Mouse (Mus musculus): ENCODE measurements at regions not wholly inside any gene's neighbourhood (a gene's known extent, or its start where the extent isn't known, plus 50 kb on each side); places are given as distances from the start of the nearest gene placed in this dataset.

DNA sequence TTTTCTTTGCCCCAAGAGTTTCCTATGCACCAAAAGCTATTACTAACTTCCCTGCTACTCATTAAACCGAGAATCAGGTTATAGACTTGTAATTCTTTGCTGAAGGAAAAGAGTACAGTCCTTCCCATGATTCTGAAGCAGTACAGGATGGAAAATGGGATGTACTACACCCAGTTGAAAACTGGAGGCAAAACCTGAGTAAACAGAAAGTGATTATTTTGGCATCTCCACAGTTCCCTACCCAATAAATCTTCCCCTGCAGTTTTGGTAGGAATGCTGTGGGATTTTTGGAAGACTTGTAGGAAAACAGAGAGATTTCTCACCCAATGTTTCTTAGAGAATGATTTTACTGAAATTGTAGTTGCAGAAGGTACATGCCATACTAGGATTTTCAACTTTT lies 268.5 kb downstream of the Dio2 start:
- ATAC-seq (ENCODE audit: insufficient number of reproducible peaks, low FRiP score, low TSS enrichment, low read depth) (no peak), DNase-seq (ENCODE audit: low spot score) (no peak)
- Histone ChIP-seq H3K36me3 (ENCODE audit: control insufficient read depth, insufficient read depth, low read length) (no peaks in the 10 kb centered on the region), H3K27ac (replicated peaks; ENCODE audit: low read depth, low read length) (no peak overlapping the region), H3K9ac (ENCODE audit: low read length) (no peak overlapping the region), H3K4me2 (ENCODE audit: low read depth, severe bottlenecking) (no peak overlapping the region), H3K9me3 (ENCODE audit: control insufficient read depth, low read length) (no peaks in the 10 kb centered on the region), H3K4me3 (ENCODE audit: low read depth, low read length) (no peak overlapping the region), H3K27me3 (ENCODE audit: control insufficient read depth, insufficient read depth, low read length) (no peaks in the 10 kb centered on the region), H3K4me1 (ENCODE audit: control insufficient read depth, insufficient read depth, low read length) (no peaks in the 10 kb centered on the region)
- WGBS, result 73% methylated on average over 1 of the region's 1 CpGs

DNA sequence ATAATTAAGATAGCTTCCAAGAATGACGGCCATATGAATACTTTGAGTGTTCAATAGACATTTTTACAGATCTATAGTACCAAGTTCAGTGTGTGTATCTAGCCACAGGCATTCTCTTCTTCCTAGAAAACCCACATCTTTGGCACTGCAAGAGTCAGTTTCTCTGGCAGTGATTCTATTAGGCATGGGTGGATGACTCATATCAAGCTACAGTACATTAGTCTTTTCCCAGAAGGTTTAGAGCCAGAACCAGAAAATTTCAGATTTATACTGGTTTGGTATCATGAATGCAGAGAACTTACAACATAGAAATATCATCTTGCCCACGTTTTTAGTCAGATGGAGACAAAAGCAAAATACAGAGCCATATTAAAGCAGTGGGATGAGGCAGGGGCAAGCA lies 278.1 kb downstream of the Dio2 start:
- Histone ChIP-seq H3K4me3 (ENCODE audit: low read depth, low read length) (no peak overlapping the region), H3K9ac (ENCODE audit: low read length) (no peak overlapping the region), H3K9me3 (ENCODE audit: control insufficient read depth, low read length) (no peaks in the 10 kb centered on the region), H3K36me3 (ENCODE audit: control insufficient read depth, insufficient read depth, low read length) (no peaks in the 10 kb centered on the region), H3K4me1 (ENCODE audit: control insufficient read depth, insufficient read depth, low read length) (no peaks in the 10 kb centered on the region), H3K27ac (replicated peaks; ENCODE audit: low read depth, low read length) (no peak overlapping the region), H3K4me2 (ENCODE audit: low read depth, severe bottlenecking) (no peak overlapping the region), H3K27me3 (ENCODE audit: control insufficient read depth, insufficient read depth, low read length) (no peaks in the 10 kb centered on the region)
- ATAC-seq (ENCODE audit: insufficient number of reproducible peaks, low FRiP score, low TSS enrichment, low read depth) (no peak), DNase-seq (ENCODE audit: low spot score) (no peak)
- WGBS, result 71% methylated on average over 2 of the region's 2 CpGs

DNA sequence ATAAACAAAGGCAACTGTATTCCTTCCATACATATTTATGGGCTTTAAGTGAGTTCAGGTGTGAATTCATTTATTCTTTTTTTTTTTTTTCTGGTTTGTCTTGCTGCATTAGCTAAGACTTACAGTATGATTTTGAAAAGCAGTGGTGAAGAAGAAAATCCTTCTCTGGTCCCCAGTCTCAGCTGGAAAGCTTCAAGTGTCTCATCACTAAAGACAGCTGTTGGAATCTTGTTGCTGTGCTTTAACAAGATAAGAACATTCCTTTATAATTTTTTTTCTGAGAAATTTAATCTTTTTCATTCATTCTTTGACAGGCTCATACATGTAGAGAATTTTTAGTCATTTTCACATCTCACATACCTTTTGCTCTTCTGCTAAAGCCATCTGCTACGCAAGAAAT lies 297.6 kb downstream of the Dio2 start:
- Histone ChIP-seq H3K4me1 (ENCODE audit: control insufficient read depth, insufficient read depth, low read length) (no peaks in the 10 kb centered on the region), H3K4me2 (ENCODE audit: low read depth, severe bottlenecking) (no peak overlapping the region), H3K27ac (replicated peaks; ENCODE audit: low read depth, low read length) (no peak overlapping the region), H3K36me3 (ENCODE audit: control insufficient read depth, insufficient read depth, low read length) (no peaks in the 10 kb centered on the region), H3K9ac (ENCODE audit: low read length) (no peak overlapping the region), H3K4me3 (ENCODE audit: low read depth, low read length) (no peak overlapping the region), H3K9me3 (ENCODE audit: control insufficient read depth, low read length) (no peaks in the 10 kb centered on the region), H3K27me3 (ENCODE audit: control insufficient read depth, insufficient read depth, low read length) (no peaks in the 10 kb centered on the region)
- ATAC-seq (ENCODE audit: insufficient number of reproducible peaks, low FRiP score, low TSS enrichment, low read depth) (no peak), DNase-seq (ENCODE audit: low spot score) (no peak)
- whole genome bisulfite sequencing, result 92% methylated on average over 1 of the region's 1 CpGs

DNA sequence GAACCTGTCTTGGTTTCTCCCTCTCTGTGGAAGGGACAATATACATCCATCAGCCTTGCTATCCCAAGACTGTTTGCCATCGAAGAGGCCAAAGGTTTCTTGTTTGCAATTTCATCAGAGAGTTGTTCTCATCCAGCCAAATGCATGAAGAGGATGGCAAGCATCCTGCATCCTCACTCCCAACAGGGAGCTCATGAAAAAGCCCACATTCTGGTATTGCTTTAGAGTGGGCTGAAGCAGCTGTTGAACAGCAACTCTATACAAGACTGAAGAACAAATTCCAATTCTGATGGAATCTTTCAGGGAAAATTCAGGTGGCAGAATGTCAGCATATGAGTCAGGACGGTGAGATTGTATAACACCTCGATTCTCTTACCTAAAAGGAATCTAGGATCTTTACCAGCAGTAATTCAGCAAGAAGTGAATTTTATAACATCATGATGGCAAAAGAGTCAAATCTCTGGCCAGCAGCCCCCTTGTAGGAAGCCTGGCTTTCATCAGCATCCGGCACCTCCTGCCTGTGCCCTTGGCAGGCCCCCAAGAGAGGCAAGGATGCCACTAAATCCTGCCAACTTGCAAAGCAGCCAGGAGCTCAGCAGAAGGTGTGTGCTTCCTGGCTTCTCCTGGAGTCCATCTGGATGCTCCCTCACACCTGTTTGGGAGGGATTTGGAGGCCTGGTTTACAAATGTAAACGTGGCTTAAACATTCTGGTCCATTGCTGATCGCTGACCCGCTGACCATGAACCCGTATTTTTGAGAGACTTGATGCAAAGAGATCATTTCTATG lies 312.8 kb downstream of the Dio2 start:
- Histone ChIP-seq H3K4me2 (ENCODE audit: low read depth, severe bottlenecking) (no peak overlapping the region), H3K36me3 (ENCODE audit: control insufficient read depth, insufficient read depth, low read length) (no peaks in the 10 kb centered on the region), H3K4me1 (ENCODE audit: control insufficient read depth, insufficient read depth, low read length) (no peaks in the 10 kb centered on the region), H3K27me3 (ENCODE audit: control insufficient read depth, insufficient read depth, low read length) (no peaks in the 10 kb centered on the region), H3K4me3 (ENCODE audit: low read depth, low read length) (no peak overlapping the region), H3K9me3 (ENCODE audit: control insufficient read depth, low read length) (no peaks in the 10 kb centered on the region), H3K27ac (replicated peaks; ENCODE audit: low read depth, low read length) (no peak overlapping the region), H3K9ac (ENCODE audit: low read length) (no peak overlapping the region)
- DNase-seq (ENCODE audit: low spot score) (no peak), ATAC-seq (ENCODE audit: insufficient number of reproducible peaks, low FRiP score, low TSS enrichment, low read depth) (no peak)
- WGBS, result 76% methylated on average over 8 of the region's 8 CpGs

DNA sequence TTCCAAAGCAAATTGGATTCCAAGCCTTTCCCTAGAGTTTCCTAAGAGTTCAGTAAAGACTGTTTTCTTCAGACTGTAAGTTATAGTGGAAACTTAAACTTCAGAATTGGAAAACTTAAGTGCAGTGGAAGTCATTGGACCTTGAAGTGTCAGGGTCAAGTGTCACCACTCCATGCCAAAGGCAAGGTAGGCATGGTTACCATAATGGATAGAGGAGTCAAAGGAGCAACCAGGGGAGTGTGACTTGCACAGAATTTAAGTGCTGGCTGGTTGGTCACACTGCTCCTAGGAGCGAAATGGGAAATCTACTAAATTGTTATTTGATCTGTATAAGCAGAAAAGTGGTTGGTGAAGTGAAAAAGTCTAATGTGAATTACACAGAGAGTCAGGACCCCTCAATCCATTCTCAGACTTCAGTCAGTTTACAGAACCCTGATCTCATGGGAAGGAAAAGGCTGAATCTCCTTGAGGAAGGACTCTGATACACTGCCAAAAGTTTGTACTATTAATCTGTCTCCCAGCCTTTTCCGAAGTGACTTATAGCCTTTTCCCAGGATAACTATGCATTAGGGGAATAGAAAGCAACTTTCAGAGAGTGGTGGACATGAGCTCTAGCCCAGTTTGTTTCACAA lies 320.5 kb downstream of the Dio2 start:
- no peak overlapping the region for H3K27ac ChIP-seq (replicated peaks; ENCODE audit: low read depth, low read length)
- H3K36me3 ChIP-seq (ENCODE audit: control insufficient read depth, insufficient read depth, low read length), result no peaks in the 10 kb centered on the region
- DNase-seq (ENCODE audit: low spot score) (no peak), ATAC-seq (ENCODE audit: insufficient number of reproducible peaks, low FRiP score, low TSS enrichment, low read depth) (no peak)
- H3K4me1 ChIP-seq (ENCODE audit: control insufficient read depth, insufficient read depth, low read length), result no peaks in the 10 kb centered on the region
- H3K9me3 ChIP-seq (ENCODE audit: control insufficient read depth, low read length), result no peaks in the 10 kb centered on the region
- no peak overlapping the region for H3K4me3 ChIP-seq (ENCODE audit: low read depth, low read length)
- no peak overlapping the region for H3K9ac ChIP-seq (ENCODE audit: low read length)
- 88% methylated on average over 2 of the region's 2 CpGs for WGBS
- no peaks in the 10 kb centered on the region for H3K27me3 ChIP-seq (ENCODE audit: control insufficient read depth, insufficient read depth, low read length)
- H3K4me2 ChIP-seq (ENCODE audit: low read depth, severe bottlenecking), result no peak overlapping the region

DNA sequence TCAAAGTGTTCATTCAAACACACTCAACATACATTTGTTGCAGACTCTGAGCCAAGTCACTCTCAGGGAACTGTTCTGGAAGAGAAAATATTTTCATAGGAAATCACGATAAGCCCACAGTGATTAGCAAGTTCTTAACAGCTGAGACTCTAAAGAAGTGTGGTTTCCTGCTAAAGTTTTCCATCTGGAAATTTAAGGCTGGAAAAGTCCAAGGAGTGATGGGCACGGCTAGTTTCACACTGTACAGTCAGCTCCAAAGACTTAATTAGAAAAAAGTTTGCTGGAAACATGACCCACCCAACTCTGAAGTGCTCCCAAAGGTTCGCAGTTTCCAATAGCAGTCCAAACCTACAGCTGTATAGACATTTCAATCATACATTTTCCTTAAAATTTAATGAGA lies 329.5 kb downstream of the Dio2 start:
- Histone ChIP-seq H3K9ac (ENCODE audit: low read length) (no peak overlapping the region), H3K27me3 (ENCODE audit: control insufficient read depth, insufficient read depth, low read length) (no peaks in the 10 kb centered on the region), H3K9me3 (ENCODE audit: control insufficient read depth, low read length) (no peaks in the 10 kb centered on the region), H3K36me3 (ENCODE audit: control insufficient read depth, insufficient read depth, low read length) (no peaks in the 10 kb centered on the region), H3K4me1 (ENCODE audit: control insufficient read depth, insufficient read depth, low read length) (no peaks in the 10 kb centered on the region), H3K4me2 (ENCODE audit: low read depth, severe bottlenecking) (no peak overlapping the region), H3K27ac (replicated peaks; ENCODE audit: low read depth, low read length) (no peak overlapping the region), H3K4me3 (ENCODE audit: low read depth, low read length) (no peak overlapping the region)
- ATAC-seq (ENCODE audit: insufficient number of reproducible peaks, low FRiP score, low TSS enrichment, low read depth) (no peak), DNase-seq (ENCODE audit: low spot score) (no peak)
- 73% methylated on average over 3 of the region's 3 CpGs for WGBS

DNA sequence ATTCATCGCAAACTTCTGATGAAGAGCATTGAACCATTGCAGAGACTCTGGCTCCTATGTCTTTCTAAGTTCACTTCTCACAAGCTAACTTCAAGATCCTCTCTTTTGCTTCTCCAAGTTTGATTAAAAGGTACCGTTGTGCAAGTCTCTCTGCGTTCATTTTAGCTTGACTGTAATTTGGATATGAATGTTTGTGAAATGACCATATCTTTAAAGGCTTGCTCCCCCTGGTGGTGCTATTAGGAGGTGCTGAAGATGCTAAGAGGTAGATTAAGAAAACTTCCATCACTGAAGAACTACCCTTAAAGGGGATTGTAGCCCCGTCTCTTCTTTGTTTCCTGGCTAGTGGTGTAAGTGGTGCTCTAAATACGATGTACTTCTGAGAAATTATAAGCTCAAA lies 339.7 kb downstream of the Dio2 start:
- H3K27ac ChIP-seq (replicated peaks; ENCODE audit: low read depth, low read length), result no peak overlapping the region
- no peak for ATAC-seq (ENCODE audit: insufficient number of reproducible peaks, low FRiP score, low TSS enrichment, low read depth)
- H3K36me3 ChIP-seq (ENCODE audit: control insufficient read depth, insufficient read depth, low read length), result no peaks in the 10 kb centered on the region
- H3K4me2 ChIP-seq (ENCODE audit: low read depth, severe bottlenecking), result no peak overlapping the region
- peak; percentile 24 for DNase-seq (ENCODE audit: low spot score)
- H3K4me1 ChIP-seq (ENCODE audit: control insufficient read depth, insufficient read depth, low read length), result no peaks in the 10 kb centered on the region
- H3K9me3 ChIP-seq (ENCODE audit: control insufficient read depth, low read length), result no peaks in the 10 kb centered on the region
- H3K9ac ChIP-seq (ENCODE audit: low read length), result no peak overlapping the region
- 80% methylated on average over 5 of the region's 5 CpGs for WGBS
- no peaks in the 10 kb centered on the region for H3K27me3 ChIP-seq (ENCODE audit: control insufficient read depth, insufficient read depth, low read length)
- H3K4me3 ChIP-seq (ENCODE audit: low read depth, low read length), result no peak overlapping the region
